Mouse (Mus musculus) kidney, embryonic 15.5 days (tissue): ENCODE results near the gene Trim46. TPM values are rescaled to one million over a fixed set of nuclear protein-coding genes. Genes with fewer than 3 reads are reported as not detected.

Experiments used
- ATAC-seq: fragments of 200-750 bp; cut with Nextera tagmentation; replicated peaks from 2 replicates; pipeline ENCODE4 v1.8.0; 2017; ENCODE audit warnings: moderate TSS enrichment; ENCODE audit not compliant: low FRiP score
- H3K27ac ChIP-seq: fragments of 300-500 bp; sonication (generic); 2 replicates; pipeline ENCODE4 v1.5.1; 2015; ENCODE audit warnings: mild to moderate bottlenecking, inconsistent platforms
- H3K27me3 ChIP-seq: fragments of 300-500 bp; sonication (generic); 2 replicates; pipeline ENCODE4 v1.6.1; 2015; ENCODE audit warnings: inconsistent platforms
- H3K36me3 ChIP-seq: fragments of 300-500 bp; sonication (generic); 2 replicates; pipeline ENCODE4 v1.6.1; 2015; ENCODE audit warnings: inconsistent platforms
- H3K4me1 ChIP-seq: fragments of 300-500 bp; sonication (generic); 2 replicates; pipeline ENCODE4 v1.6.1; 2015; ENCODE audit warnings: inconsistent platforms
- H3K4me2 ChIP-seq: fragments of 300-500 bp; sonication (generic); 2 replicates; pipeline ENCODE4 v1.6.1; 2015; ENCODE audit warnings: moderate library complexity, mild to moderate bottlenecking, inconsistent platforms
- H3K4me3 ChIP-seq: fragments of 300-500 bp; sonication (generic); replicated peaks from 2 replicates; pipeline ENCODE4 v1.5.1; 2015; ENCODE audit warnings: mild to moderate bottlenecking, inconsistent platforms
- H3K9ac ChIP-seq: fragments of 300-500 bp; sonication (generic); 2 replicates; pipeline ENCODE4 v1.6.1; 2015; ENCODE audit warnings: mild to moderate bottlenecking, inconsistent platforms
- H3K9me3 ChIP-seq: fragments of 300-500 bp; sonication (generic); replicated peaks from 2 replicates; pipeline ENCODE4 v1.6.1; 2016; ENCODE audit warnings: inconsistent platforms
- WGBS: fragments of 180-500 bp; shearing (Covaris S2); methylation state at CpG from one replicate; pipeline ENCODE4 v1.1.7; 2015; ENCODE audit warnings: mixed read lengths; 5-methylcytosine and 5-hydroxymethylcytosine counted together
- polyA plus RNA-seq: library from polyadenylated mRNA; unstranded; fragments of >200 nt; fragmentation: Nextera tagmentation; extraction: Ambion mirVana; gene quantifications from 2 replicates; pipeline ENCODE4 v1.2.1, GENCODE M21; 2015

Gene Trim46
- polyA plus RNA-seq, 1 experiment from 2014 or later = 5.2 TPM

GRCm38 (mm10) chr3:89231345-89231744 is 14.8 kb downstream of the Trim46 start:
- H3K27ac ChIP-seq = no peak overlapping the region
- ATAC-seq = no peak
- 64% methylated on average over 7 of the region's 7 CpGs for WGBS

DNA sequence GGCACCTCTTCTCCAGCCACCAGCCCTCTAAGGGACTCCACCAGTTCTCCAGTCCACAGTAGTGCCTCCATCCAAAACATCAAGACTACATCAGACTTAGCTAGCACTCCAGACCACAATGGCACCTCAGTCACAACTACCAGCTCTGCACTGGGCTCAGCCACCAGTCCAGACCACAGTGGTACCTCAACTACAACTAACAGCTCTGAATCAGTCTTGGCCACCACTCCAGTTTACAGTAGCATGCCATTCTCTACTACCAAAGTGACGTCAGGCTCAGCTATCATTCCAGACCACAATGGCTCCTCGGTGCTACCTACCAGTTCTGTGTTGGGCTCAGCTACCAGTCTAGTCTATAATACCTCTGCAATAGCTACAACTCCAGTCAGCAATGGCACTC is 15.5 kb downstream of the Trim46 start:
- peaks cover 60% of the 10 kb centered on the region for H3K4me1 ChIP-seq
- H3K27ac ChIP-seq = no peak overlapping the region
- 0 out of 2 replicates have a peak, but pooled peaks cover 3% of the 10 kb centered on the region for H3K36me3 ChIP-seq
- no peak overlapping the region for H3K4me2 ChIP-seq
- no peak for ATAC-seq
- no peak overlapping the region for H3K9ac ChIP-seq
- H3K27me3 ChIP-seq = peaks cover 12% of the 10 kb centered on the region
- H3K4me3 ChIP-seq = no peak overlapping the region
- WGBS = 89% methylated on average over 2 of the region's 2 CpGs
- H3K9me3 ChIP-seq = no peaks in the 10 kb centered on the region

More at GRCm38 (mm10) chr3:89231345-89231744, 14.8 kb downstream of the Trim46 start:
- peaks cover 4% of the 10 kb centered on the region; the same call in 1 of the 2 replicates for H3K27me3 ChIP-seq
- 0 out of 2 replicates have a peak, but pooled peaks cover 7% of the 10 kb centered on the region for H3K36me3 ChIP-seq
- H3K9me3 ChIP-seq = no peaks in the 10 kb centered on the region
- peaks cover 52% of the 10 kb centered on the region for H3K4me1 ChIP-seq
- H3K4me2 ChIP-seq = 0 out of 2 replicates have a peak overlapping the region, but pooled peaks have one; percentile 25
- H3K4me3 ChIP-seq = no peak overlapping the region
- H3K9ac ChIP-seq = no peak overlapping the region

- no peak for ATAC-seq
- H3K9ac ChIP-seq = no peak overlapping the region
Observed at GRCm38 (mm10) chr3:89229276-89229675, 16.8 kb downstream of the Trim46 start.

GRCm38 (mm10) chr3:89228836-89229235 is 17.3 kb downstream of the Trim46 start, which contains the start of gene Muc1:
Gene Muc1 (plus strand): TSS chr3:89229057.
- peak within 1 kb of the TSS; percentile 80 for H3K4me2 ChIP-seq
- H3K4me3 ChIP-seq = peak within 1 kb of the TSS; percentile 45
- H3K36me3 ChIP-seq = peaks cover 5% of the 10 kb centered on the region; the same call in 1 of the 2 replicates
- peaks cover 13% of the 10 kb centered on the region for H3K27me3 ChIP-seq
- H3K4me1 ChIP-seq = peaks cover 64% of the 10 kb centered on the region
- 0 out of 2 replicates have a peak within 1 kb of the TSS, but pooled peaks have one; percentile 36 for H3K9ac ChIP-seq
- no peaks in the 10 kb centered on the region for H3K9me3 ChIP-seq
- 26% methylated on average over 10 of the region's 10 CpGs for WGBS
- peak within 1 kb of the TSS; percentile 77 for H3K27ac ChIP-seq
- ATAC-seq = 0 out of 2 replicates have a peak, but pooled peaks have one; percentile 10

More at GRCm38 (mm10) chr3:89229276-89229675, 16.8 kb downstream of the Trim46 start:
- peak overlapping the region; percentile 80 for H3K4me2 ChIP-seq
- peaks cover 13% of the 10 kb centered on the region for H3K27me3 ChIP-seq
- peak overlapping the region; percentile 45 for H3K4me3 ChIP-seq
- H3K27ac ChIP-seq = peak overlapping the region; percentile 77
- peaks cover under 1% of the 10 kb centered on the region; the same call in 1 of the 2 replicates for H3K36me3 ChIP-seq
- no peaks in the 10 kb centered on the region for H3K9me3 ChIP-seq
- 54% methylated on average over 4 of the region's 4 CpGs for WGBS
- peaks cover 64% of the 10 kb centered on the region for H3K4me1 ChIP-seq

- H3K27me3 ChIP-seq = peaks cover 13% of the 10 kb centered on the region
- ATAC-seq = peak; percentile 53
- H3K4me3 ChIP-seq = peak overlapping the region; percentile 45
- H3K9me3 ChIP-seq = no peaks in the 10 kb centered on the region
- H3K36me3 ChIP-seq = peaks cover 9% of the 10 kb centered on the region; the same call in 1 of the 2 replicates
- H3K4me1 ChIP-seq = peaks cover 57% of the 10 kb centered on the region
- 0 out of 2 replicates have a peak overlapping the region, but pooled peaks have one; percentile 36 for H3K9ac ChIP-seq
- WGBS = under 1% methylated on average over 20 of the region's 20 CpGs
- peak overlapping the region; percentile 80 for H3K4me2 ChIP-seq
- H3K27ac ChIP-seq = peak overlapping the region; percentile 77
Observed at GRCm38 (mm10) chr3:89228180-89228549, 17.9 kb downstream of the Trim46 start.

GRCm38 (mm10) chr3:89227307-89228179 is 18.6 kb downstream of the Trim46 start:
- H3K4me1 ChIP-seq = peaks cover 52% of the 10 kb centered on the region
- no peaks in the 10 kb centered on the region for H3K9me3 ChIP-seq
- WGBS = 3% methylated on average over 41 of the region's 41 CpGs
- H3K4me3 ChIP-seq = peak overlapping the region; percentile 45
- peaks cover 9% of the 10 kb centered on the region; the same call in 1 of the 2 replicates for H3K36me3 ChIP-seq
- ATAC-seq = peak; percentile 80
- peaks cover 13% of the 10 kb centered on the region for H3K27me3 ChIP-seq
- peak overlapping the region; percentile 77; the same call in 1 of the 2 replicates for H3K27ac ChIP-seq
- peak overlapping the region; percentile 39; the same call in 1 of the 2 replicates for H3K9ac ChIP-seq
- H3K4me2 ChIP-seq = peak overlapping the region; percentile 80

GRCm38 (mm10) chr3:89226900-89227299 is 19.2 kb downstream of the Trim46 start, which contains the start of gene Mtx1:
Gene Mtx1 (minus strand): TSS chr3:89227088.
- H3K9ac ChIP-seq = peak within 1 kb of the TSS; percentile 39; the same call in 1 of the 2 replicates
- 3% methylated on average over 21 of the region's 21 CpGs for WGBS

GRCm38 (mm10) chr3:89226361-89226760 is 19.7 kb downstream of the Trim46 start:
- H3K4me3 ChIP-seq = peak overlapping the region; percentile 45
- H3K4me1 ChIP-seq = peaks cover 43% of the 10 kb centered on the region
- peak overlapping the region; percentile 80 for H3K4me2 ChIP-seq
- H3K9ac ChIP-seq = 0 out of 2 replicates have a peak overlapping the region, but pooled peaks have one; percentile 39
- WGBS = 34% methylated on average over 11 of the region's 11 CpGs
- H3K9me3 ChIP-seq = no peaks in the 10 kb centered on the region
- ATAC-seq = no peak
- no peak overlapping the region for H3K27ac ChIP-seq
- peaks cover 12% of the 10 kb centered on the region; the same call in 1 of the 2 replicates for H3K36me3 ChIP-seq
- peaks cover 13% of the 10 kb centered on the region for H3K27me3 ChIP-seq

More at GRCm38 (mm10) chr3:89226900-89227299, 19.2 kb downstream of the Trim46 start, which contains the start of gene Mtx1:
- peak within 1 kb of the TSS; percentile 45 for H3K4me3 ChIP-seq
- peak within 1 kb of the TSS; percentile 80 for H3K4me2 ChIP-seq
- H3K27ac ChIP-seq = peak within 1 kb of the TSS; percentile 77; the same call in 1 of the 2 replicates
- peaks cover 13% of the 10 kb centered on the region for H3K27me3 ChIP-seq
- peaks cover 9% of the 10 kb centered on the region; the same call in 1 of the 2 replicates for H3K36me3 ChIP-seq
- peak; percentile 7; the same call in 1 of the 2 replicates for ATAC-seq
- H3K9me3 ChIP-seq = no peaks in the 10 kb centered on the region
- H3K4me1 ChIP-seq = peaks cover 47% of the 10 kb centered on the region

DNA sequence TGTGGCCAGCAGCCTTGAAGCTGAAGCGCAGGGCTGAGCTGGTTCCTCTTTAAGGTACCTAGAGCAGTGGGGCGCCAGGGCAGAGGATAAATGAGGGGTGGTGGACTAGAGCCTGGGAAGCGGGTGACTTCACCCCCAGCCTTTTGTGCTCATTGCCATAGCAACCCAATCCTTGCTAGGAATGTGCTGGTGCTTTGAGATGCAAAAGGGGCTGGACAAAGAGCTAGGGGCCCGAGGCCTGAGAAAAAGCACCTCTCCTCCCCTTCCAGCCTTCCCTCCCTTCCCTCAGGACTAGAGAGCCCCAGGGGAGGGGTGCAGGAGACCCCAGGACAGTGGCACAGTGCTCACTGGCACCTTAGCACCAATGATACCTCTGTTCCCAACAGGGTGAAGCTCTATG is 20.2 kb downstream of the Trim46 start:
- H3K27ac ChIP-seq = no peak overlapping the region
- no peak for ATAC-seq

GRCm38 (mm10) chr3:89225321-89225815 is 20.7 kb downstream of the Trim46 start:
- peaks cover 13% of the 10 kb centered on the region; the same call in 1 of the 2 replicates for H3K36me3 ChIP-seq
- no peaks in the 10 kb centered on the region for H3K9me3 ChIP-seq
- no peak overlapping the region for H3K27ac ChIP-seq
- no peak overlapping the region for H3K4me3 ChIP-seq
- H3K4me2 ChIP-seq = no peak overlapping the region; the same call in 1 of the 2 replicates
- peaks cover 11% of the 10 kb centered on the region for H3K27me3 ChIP-seq
- no peak overlapping the region for H3K9ac ChIP-seq
- WGBS = 66% methylated on average over 12 of the region's 12 CpGs
- ATAC-seq = no peak
- peaks cover 43% of the 10 kb centered on the region for H3K4me1 ChIP-seq

More for the DNA sequence above, 20.2 kb downstream of the Trim46 start:
- H3K4me1 ChIP-seq = peaks cover 43% of the 10 kb centered on the region
- H3K36me3 ChIP-seq = peaks cover 13% of the 10 kb centered on the region; the same call in 1 of the 2 replicates
- H3K27me3 ChIP-seq = peaks cover 13% of the 10 kb centered on the region
- H3K9me3 ChIP-seq = no peaks in the 10 kb centered on the region
- no peak overlapping the region for H3K4me3 ChIP-seq
- peak overlapping the region; percentile 80 for H3K4me2 ChIP-seq
- no peak overlapping the region for H3K9ac ChIP-seq
- 52% methylated on average over 4 of the region's 4 CpGs for WGBS

- H3K27me3 ChIP-seq = peaks cover 11% of the 10 kb centered on the region
- H3K36me3 ChIP-seq = peaks cover 13% of the 10 kb centered on the region; the same call in 1 of the 2 replicates
- ATAC-seq = no peak
- no peak overlapping the region for H3K4me3 ChIP-seq
- WGBS = 84% methylated on average over 11 of the region's 11 CpGs
- H3K27ac ChIP-seq = no peak overlapping the region
- no peaks in the 10 kb centered on the region for H3K9me3 ChIP-seq
- no peak overlapping the region for H3K9ac ChIP-seq
- peaks cover 41% of the 10 kb centered on the region for H3K4me1 ChIP-seq
- no peak overlapping the region for H3K4me2 ChIP-seq
Observed at GRCm38 (mm10) chr3:89224796-89225195, 21.3 kb downstream of the Trim46 start.
